Mouse (Mus musculus): ENCODE data around the gene Thpo. TPM values are rescaled to one million over a fixed set of nuclear protein-coding genes. Genes with fewer than 3 reads are reported as not detected.

The Thpo gene
- 1 to 10 TPM in 1 of 2 experiments, under 1 TPM in 1; 0.70 to 1.2 TPM for polyA plus RNA-seq (2012; fragmentation: generic; extraction: Trizol)

DNA sequence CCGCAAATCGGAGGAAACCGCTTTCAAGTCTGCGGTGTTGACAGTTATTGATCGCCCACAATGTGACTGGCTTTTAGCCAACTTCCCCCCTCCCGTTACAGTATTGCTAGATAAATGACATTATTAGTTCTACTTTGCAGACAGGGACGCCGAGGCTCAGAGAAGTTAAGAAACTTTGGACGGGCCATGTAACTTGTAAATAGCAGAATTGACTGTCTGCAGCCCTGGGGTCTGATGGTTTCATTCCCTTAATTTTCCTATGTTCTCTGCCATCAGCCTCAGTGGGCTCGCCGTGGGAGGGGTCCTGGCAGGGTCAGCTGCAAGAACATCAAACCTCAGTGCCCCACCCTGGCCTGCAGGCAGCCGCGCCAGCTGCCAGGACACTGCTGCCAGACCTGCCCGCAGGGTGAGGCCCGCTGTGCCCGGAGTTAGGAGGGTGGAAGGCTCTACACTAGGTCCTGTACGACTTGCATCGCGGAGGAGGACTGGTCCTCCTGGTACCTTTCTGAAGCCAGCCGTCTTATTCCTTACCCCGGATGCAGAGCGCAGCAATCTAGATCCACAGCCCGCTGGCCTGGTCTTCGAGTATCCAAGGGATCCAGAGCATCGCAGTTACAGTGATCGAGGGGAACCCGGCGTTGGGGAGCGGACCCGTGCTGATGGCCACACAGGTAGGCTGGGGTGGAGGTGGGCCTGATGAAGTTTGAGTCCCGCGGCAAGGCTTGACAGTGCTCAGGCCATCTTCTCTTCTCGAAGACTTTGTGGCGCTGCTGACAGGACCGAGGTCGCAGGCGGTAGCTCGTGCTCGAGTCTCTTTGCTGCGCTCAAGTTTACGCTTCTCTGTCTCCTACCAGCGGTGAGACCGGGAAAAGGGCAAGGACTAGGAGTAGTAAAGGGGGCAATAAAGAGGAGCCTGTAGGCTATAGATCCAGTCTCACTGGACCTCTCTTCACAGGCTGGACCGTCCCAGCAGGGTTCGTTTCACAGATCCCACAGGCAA is at the start of gene Thpo:
Thpo (minus strand) TSS at position 781 of the 1,000 bp plus-strand sequence.

DNA sequence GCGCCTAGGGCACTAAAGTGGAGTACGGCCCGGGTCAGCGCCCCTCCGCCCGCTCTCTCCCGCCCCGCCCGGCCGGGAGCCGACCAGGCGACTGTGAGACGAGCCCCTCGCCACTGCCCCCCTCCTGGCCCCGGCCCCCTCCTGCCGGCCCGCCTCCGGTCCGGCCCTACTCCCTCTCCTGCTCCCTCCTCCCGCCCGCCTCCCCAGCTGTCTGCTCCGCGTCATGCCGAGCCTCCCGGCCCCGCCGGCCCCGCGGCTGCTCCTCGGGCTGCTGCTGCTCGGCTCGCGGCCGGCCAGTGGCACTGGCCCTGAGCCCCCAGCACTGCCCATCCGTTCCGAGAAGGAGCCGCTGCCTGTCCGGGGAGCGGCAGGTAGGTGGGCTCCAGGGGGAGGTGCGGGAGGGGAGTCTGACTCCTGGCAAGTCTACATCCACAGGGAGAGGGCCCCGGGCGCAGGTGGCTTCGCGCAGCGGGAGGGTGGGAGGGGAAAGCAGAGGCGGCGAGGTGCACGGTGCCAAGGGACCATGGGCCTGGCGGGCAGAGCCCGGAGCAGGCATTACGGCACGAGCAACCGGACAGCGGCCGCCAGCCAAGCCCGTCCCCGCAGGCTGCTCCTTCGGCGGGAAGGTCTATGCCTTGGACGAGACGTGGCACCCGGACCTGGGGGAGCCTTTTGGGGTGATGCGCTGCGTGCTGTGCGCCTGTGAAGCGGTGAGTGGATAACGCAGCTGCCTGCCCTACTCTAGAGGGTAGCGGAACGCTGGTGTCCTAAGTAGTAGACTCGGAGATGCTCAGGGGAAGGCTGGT is 1.2 kb downstream of the Thpo start, which contains the start of gene Chrd:
Chrd (plus strand) TSS at position 203 of the 806 bp plus-strand sequence.

DNA sequence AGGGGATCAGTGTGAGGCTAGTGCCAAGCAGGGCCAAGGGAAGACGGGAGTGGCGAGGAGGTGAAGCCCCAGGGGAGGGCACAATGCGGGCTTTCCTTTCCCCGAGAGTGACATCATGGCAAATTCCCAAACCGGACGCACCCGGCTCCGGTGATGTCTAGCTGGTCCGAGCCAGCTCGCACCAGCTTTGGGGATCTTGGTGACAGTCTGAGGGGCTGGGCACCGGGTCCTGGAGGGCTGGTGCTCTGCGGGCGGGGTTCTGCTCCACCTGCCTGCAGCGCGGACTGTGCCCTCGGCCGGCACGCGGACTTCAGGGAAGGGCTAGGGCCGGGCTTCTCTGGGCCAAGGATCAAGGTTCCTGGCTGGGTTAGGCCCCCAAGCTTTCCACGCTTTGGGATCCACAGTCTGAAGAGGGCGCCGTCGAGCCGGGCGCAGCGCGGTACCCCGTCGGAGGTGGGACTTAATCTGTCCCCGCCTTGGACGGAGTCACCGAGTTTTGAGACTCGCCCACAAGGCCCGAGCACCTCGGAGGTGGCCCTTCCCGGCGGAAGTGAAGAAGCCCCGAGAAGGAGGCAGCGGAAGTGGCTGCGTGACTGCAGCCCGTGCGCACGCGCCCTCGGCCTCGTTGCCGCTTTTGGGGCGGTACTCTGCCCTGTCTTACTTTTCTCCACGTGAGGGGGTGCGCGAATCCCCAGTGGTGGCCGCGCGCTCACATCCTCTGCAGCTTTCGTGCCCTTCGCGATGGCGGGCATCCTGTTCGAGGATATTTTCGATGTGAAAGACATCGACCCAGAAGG is 16.9 kb downstream of the Thpo start, which contains the start of the genes Polr2h and Clcn2:
Polr2h (plus strand) TSS at position 485 of the 797 bp plus-strand sequence.
Clcn2 (minus strand) TSS at position 566 of the 797 bp plus-strand sequence.

DNA sequence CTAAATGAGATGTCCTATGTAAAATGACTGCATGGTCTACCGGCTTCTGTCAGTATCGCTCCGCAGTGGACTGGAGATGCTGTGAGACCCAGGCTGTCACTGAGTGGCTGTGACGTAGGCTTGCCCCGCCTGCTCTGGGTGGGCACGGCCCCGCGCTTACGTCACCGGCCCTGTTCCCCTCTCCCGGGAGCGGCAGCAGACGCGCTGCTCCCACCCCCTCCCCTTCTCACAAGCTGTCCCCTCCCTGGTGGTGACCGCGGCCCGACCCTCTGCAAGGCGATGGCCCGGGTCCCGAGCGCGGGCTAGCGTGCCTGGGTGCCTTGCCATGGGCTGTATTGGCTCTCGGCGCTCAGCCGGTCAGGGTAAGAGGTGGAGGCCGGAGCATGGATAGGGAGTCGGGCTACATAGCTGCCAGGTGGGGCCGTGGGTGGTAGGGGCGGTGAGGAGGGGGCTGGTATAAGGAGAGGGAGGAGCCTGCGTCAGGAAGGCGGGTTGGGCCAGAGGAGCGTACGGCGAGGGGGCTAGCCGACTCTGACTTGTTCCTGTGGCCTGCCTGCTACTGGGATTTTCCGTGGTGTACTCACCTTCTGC is 41.1 kb downstream of the Thpo start, which contains the start of gene Fam131a:
Fam131a (plus strand) TSS at position 131 of the 591 bp plus-strand sequence.

Other genes starting within 250 kb of the Thpo start
- gene Eif2b5, start 235.7 kb downstream of the Thpo start, polyA plus RNA-seq (2012; fragmentation: generic; extraction: Trizol): 100 to 1,000 TPM in 1 of 2 experiments, 10 to 100 TPM in 1; 71.0 to 162 TPM
- gene Dvl3, start 217.5 kb downstream of the Thpo start, polyA plus RNA-seq (2012; fragmentation: generic; extraction: Trizol): 10 to 100 TPM in 1 of 2 experiments, 1 to 10 TPM in 1; 4.9 to 25.9 TPM
- 100 to 1,000 TPM; 391 to 480 TPM for gene Ap2m1, start 199.0 kb downstream of the Thpo start, polyA plus RNA-seq (2012; fragmentation: generic; extraction: Trizol)
- gene Abcf3, start 185.9 kb downstream of the Thpo start, polyA plus RNA-seq (2012; fragmentation: generic; extraction: Trizol): 10 to 100 TPM; 32.1 to 35.4 TPM
- gene Vwa5b2, start 145.0 kb downstream of the Thpo start, polyA plus RNA-seq (2012; fragmentation: generic; extraction: Trizol): under 1 TPM; 0.04 TPM
- 10 to 100 TPM; 11.0 to 40.1 TPM for gene Eef1akmt4, start 122.9 kb downstream of the Thpo start, polyA plus RNA-seq (2012; fragmentation: generic; extraction: Trizol)
- not detected for gene Gm49333, start 122.9 kb downstream of the Thpo start, polyA plus RNA-seq (2012; fragmentation: generic; extraction: Trizol)
- gene Alg3, start 122.8 kb downstream of the Thpo start, polyA plus RNA-seq (2012; fragmentation: generic; extraction: Trizol): 10 to 100 TPM; 15.6 to 35.6 TPM
- 10 to 100 TPM; 10.8 to 15.4 TPM for gene Camk2n2, start 113.2 kb downstream of the Thpo start, polyA plus RNA-seq (2012; fragmentation: generic; extraction: Trizol)
- 1 to 10 TPM; 1.1 to 4.3 TPM for gene Ece2, start 104.7 kb downstream of the Thpo start, polyA plus RNA-seq (2012; fragmentation: generic; extraction: Trizol)
- 100 to 1,000 TPM; 151 to 214 TPM for gene Psmd2, start 82.9 kb downstream of the Thpo start, polyA plus RNA-seq (2012; fragmentation: generic; extraction: Trizol)
- gene Eif4g1, start 66.2 kb downstream of the Thpo start, polyA plus RNA-seq (2012; fragmentation: generic; extraction: Trizol): 100 to 1,000 TPM; 119 to 126 TPM
- under 1 TPM; 0.01 to 0.08 TPM for gene Fam131a, start 41.3 kb downstream of the Thpo start, polyA plus RNA-seq (2012; fragmentation: generic; extraction: Trizol)
- gene Polr2h, start 16.8 kb downstream of the Thpo start, polyA plus RNA-seq (2012; fragmentation: generic; extraction: Trizol): 10 to 100 TPM; 49.2 to 81.5 TPM
- gene Clcn2, start 16.8 kb downstream of the Thpo start, polyA plus RNA-seq (2012; fragmentation: generic; extraction: Trizol): 10 to 100 TPM in 1 of 2 experiments, 1 to 10 TPM in 1; 1.7 to 11.4 TPM
- 1 to 10 TPM in 1 of 2 experiments, under 1 TPM in 1; 0.33 to 4.7 TPM for gene Chrd, start 1.4 kb downstream of the Thpo start, polyA plus RNA-seq (2012; fragmentation: generic; extraction: Trizol)

Data from C3H10T1/2 (cell line).